Mouse (Mus musculus) kidney, adult 2 months (tissue): ENCODE measurements around the gene Gm14409. TPM values are rescaled to one million over a fixed set of nuclear protein-coding genes. Genes with fewer than 3 reads are reported as not detected.
"Not testable (repeated sequence)": the region's sequence is repeated elsewhere in the genome, so short reads cannot be mapped to it uniquely, and the experiment has no call there.

Experiments
- DNase-seq: peaks from one replicate; pipeline ENCODE4 v3.0.0; 2021
- H3K27ac ChIP-seq: fragments of 200-500 bp; 2 replicates; pipeline ENCODE4 v1.5.1; 2012; ENCODE audit warnings: low read depth, low read length, control low read depth, inconsistent platforms; ENCODE audit not compliant: insufficient read depth
- H3K27me3 ChIP-seq: fragments of 200-500 bp; replicated peaks from 2 replicates; pipeline ENCODE4 v1.6.1; 2012; ENCODE audit warnings: mild to moderate bottlenecking, moderate library complexity, low read length, inconsistent platforms; ENCODE audit not compliant: control insufficient read depth, insufficient read depth
- H3K36me3 ChIP-seq: fragments of 200-500 bp; 2 replicates; pipeline ENCODE4 v1.6.1; 2012; ENCODE audit warnings: mild to moderate bottlenecking, moderate library complexity, low read length, inconsistent platforms; ENCODE audit not compliant: control insufficient read depth, insufficient read depth
- H3K4me1 ChIP-seq: fragments of 200-500 bp; 2 replicates; pipeline ENCODE4 v1.6.1; 2011; ENCODE audit warnings: low read length; ENCODE audit not compliant: control insufficient read depth, insufficient read depth
- H3K4me3 ChIP-seq: fragments of 200-500 bp; 2 replicates; pipeline ENCODE4 v1.5.1; 2011; ENCODE audit warnings: mild to moderate bottlenecking, low read depth, low read length, control low read depth; ENCODE audit not compliant: insufficient read depth
- WGBS: fragments of 180-500 bp; shearing (Covaris S2); methylation state at CpG from one replicate; pipeline ENCODE4 v1.1.7; 2018; 5-methylcytosine and 5-hydroxymethylcytosine counted together
- polyA plus RNA-seq: library from polyadenylated mRNA; depleted of rRNA; stranded (reverse); fragments of >200 nt; gene quantifications from 2 replicates; pipeline ENCODE4 v1.2.3, GENCODE M21; 2012; rRNA removed

Gene Gm14409
- polyA plus RNA-seq: not detected in 2 replicates

- not testable (repeated sequence) for H3K4me1 ChIP-seq, DNase-seq
Measured at GRCm38 (mm10) chr2:177266936-177267335, at the start of gene Gm14409. Gm14409 (minus strand) TSS chr2:177267036.

GRCm38 (mm10) chr2:177309627-177310026 is 42.8 kb upstream of the Gm14409 start:
- WGBS: 80% methylated on average over 4 of the region's 4 CpGs
- not testable (repeated sequence) for H3K4me1 ChIP-seq, H3K4me3 ChIP-seq, H3K36me3 ChIP-seq, H3K27ac ChIP-seq, DNase-seq, H3K27me3 ChIP-seq

More at GRCm38 (mm10) chr2:177266936-177267335, at the start of gene Gm14409:
- H3K4me3 ChIP-seq, H3K36me3 ChIP-seq, H3K27me3 ChIP-seq, H3K27ac ChIP-seq: not testable (repeated sequence)
- no CpG with 5 or more reads among the region's 2 CpGs for WGBS

- WGBS: no CpG with 5 or more reads among the region's 2 CpGs
- not testable (repeated sequence) for H3K36me3 ChIP-seq, H3K4me3 ChIP-seq, H3K4me1 ChIP-seq, H3K27ac ChIP-seq, DNase-seq, H3K27me3 ChIP-seq
Measured at GRCm38 (mm10) chr2:177304980-177305379, 38.1 kb upstream of the Gm14409 start.

GRCm38 (mm10) chr2:177283701-177284100 is 16.9 kb upstream of the Gm14409 start:
- not testable (repeated sequence) for H3K36me3 ChIP-seq, DNase-seq, H3K4me3 ChIP-seq, H3K27me3 ChIP-seq, H3K27ac ChIP-seq, H3K4me1 ChIP-seq
- WGBS: 26% methylated on average over 3 of the region's 3 CpGs

GRCm38 (mm10) chr2:177277754-177278153 is 10.9 kb upstream of the Gm14409 start:
- not testable (repeated sequence) for H3K36me3 ChIP-seq, H3K4me1 ChIP-seq, H3K27ac ChIP-seq, H3K4me3 ChIP-seq, DNase-seq, H3K27me3 ChIP-seq
- WGBS: 79% methylated on average over 2 of the region's 2 CpGs

- WGBS: 62% methylated on average over 2 of the region's 2 CpGs
Measured at GRCm38 (mm10) chr2:177272237-177272636, 5.4 kb upstream of the Gm14409 start.

GRCm38 (mm10) chr2:177247449-177247848 is 19.4 kb downstream of the Gm14409 start:
- H3K36me3 ChIP-seq, H3K27ac ChIP-seq, H3K4me3 ChIP-seq, H3K4me1 ChIP-seq, H3K27me3 ChIP-seq, DNase-seq: not testable (repeated sequence)
- 78% methylated on average over 2 of the region's 2 CpGs for WGBS

More at GRCm38 (mm10) chr2:177272237-177272636, 5.4 kb upstream of the Gm14409 start:
- not testable (repeated sequence) for H3K4me1 ChIP-seq, H3K4me3 ChIP-seq, H3K27ac ChIP-seq, DNase-seq, H3K36me3 ChIP-seq, H3K27me3 ChIP-seq

- WGBS: 55% methylated on average over 2 of the region's 2 CpGs
- not testable (repeated sequence) for H3K4me1 ChIP-seq, H3K27ac ChIP-seq, H3K4me3 ChIP-seq, H3K27me3 ChIP-seq, DNase-seq, H3K36me3 ChIP-seq
Measured at GRCm38 (mm10) chr2:177230461-177230860, 36.4 kb downstream of the Gm14409 start.

Other genes starting within 250 kb of the Gm14409 start
- not detected in 2 replicates for gene Gm14401, start 192.7 kb downstream of the Gm14409 start, polyA plus RNA-seq
- 5.4 and 8.6 TPM in 2 replicates for gene Gm14410, start 60.6 kb downstream of the Gm14409 start, polyA plus RNA-seq
- gene Gm14412, start 57.3 kb upstream of the Gm14409 start, polyA plus RNA-seq: 0.28 TPM in 1 of 2 replicates, not detected in the other
- 2.7 and 3.2 TPM in 2 replicates for gene Gm14418, start 131.3 kb upstream of the Gm14409 start, polyA plus RNA-seq
- gene Zfp970, start 197.7 kb upstream of the Gm14409 start, polyA plus RNA-seq: 4.2 and 4.5 TPM in 2 replicates
- gene Gm14403, start 231.2 kb upstream of the Gm14409 start, polyA plus RNA-seq: 2.7 and 3.1 TPM in 2 replicates